ENCODE assay signal across 18 mouse cellular contexts in the genomic region with DNA sequence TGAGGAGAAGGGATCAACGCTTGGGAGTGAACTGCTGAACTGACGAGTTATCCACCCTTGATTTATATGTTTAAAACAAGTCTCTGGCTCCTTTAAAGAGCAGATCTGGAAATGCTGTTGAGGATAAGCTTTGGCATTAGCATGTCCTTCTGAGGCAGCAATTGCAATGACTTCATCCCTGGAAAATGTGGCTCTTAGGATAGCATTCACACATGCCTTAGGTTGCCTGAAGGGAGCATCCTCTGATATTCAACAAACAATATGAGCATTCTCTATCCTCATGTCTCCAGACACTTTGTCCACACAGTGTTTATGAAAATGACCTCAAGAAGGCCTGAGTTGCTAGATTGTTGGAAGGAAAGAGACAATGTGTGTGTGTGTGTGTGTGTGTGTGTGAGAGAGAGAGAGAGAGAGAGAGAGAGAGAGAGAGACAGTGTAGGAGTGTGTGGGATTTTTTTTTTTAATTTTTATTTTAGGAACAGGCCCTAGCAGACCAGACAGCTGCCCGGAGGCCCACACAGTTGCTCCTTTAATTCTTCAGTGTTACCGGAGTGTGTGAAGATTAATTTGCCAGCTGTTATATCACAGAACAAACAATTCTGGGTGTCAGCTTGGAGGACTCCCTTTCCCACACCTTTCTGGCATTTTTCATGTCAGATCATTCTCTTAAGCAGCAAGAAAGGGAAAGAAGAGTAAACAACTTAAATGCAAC.
DNase-seq lines count a peak whose midpoint lies in the region; ATAC-seq and TF ChIP-seq lines count a peak whose summit lies in the region.
"Had no signal": no experiment of that assay in that cellular context is flagged by ENCODE, and none has a peak within 500 bp of the region (broad histone marks: within the 10 kb centered on the region; RNA-seq: fewer than 3 reads in every experiment).

No protein-coding gene starts in this region.

- no peaks in the 10 kb centered on the region for H3K36me3 ChIP-seq in heart, embryonic 13.5 days
- no peaks in the 10 kb centered on the region for H3K36me3 ChIP-seq in kidney, postnatal 0 days (ENCODE audit: insufficient read depth, low read length)
- H3K36me3 ChIP-seq in myocyte (ENCODE audit: control insufficient read depth, insufficient read depth): no peaks in the 10 kb centered on the region

- peak overlapping the region; percentile 62 for H3K27ac ChIP-seq in heart, embryonic 13.5 days (replicated peaks)
- H3K27ac ChIP-seq in kidney, postnatal 0 days: no peak overlapping the region
- H3K27ac ChIP-seq in brown adipose tissue, adult 24 weeks (replicated peaks; ENCODE audit: low read depth, low read length): peak overlapping the region; percentile 60
- H3K27ac ChIP-seq: forebrain, embryonic 13.5 days; hindbrain, embryonic 14.5 days had no signal

- no peaks in the 10 kb centered on the region for H3K9me3 ChIP-seq in heart, embryonic 13.5 days
- H3K9me3 ChIP-seq in kidney, postnatal 0 days (replicated peaks; ENCODE audit: low read length): no peaks in the 10 kb centered on the region
- H3K9me3 ChIP-seq: forebrain, embryonic 13.5 days had no signal

- H3K4me2 ChIP-seq in heart, embryonic 13.5 days: no peak overlapping the region
- no peak overlapping the region for H3K4me2 ChIP-seq in kidney, postnatal 0 days (ENCODE audit: low read length)
- peak overlapping the region; percentile 42 for H3K4me2 ChIP-seq in myocyte (ENCODE audit: low read depth)
- H3K4me2 ChIP-seq: forebrain, embryonic 13.5 days; hindbrain, embryonic 14.5 days had no signal

- DNase-seq in heart, adult 18-20 months: no peak
- DNase-seq in kidney, postnatal 0 days (ENCODE audit: low spot score): peak; percentile 27
- DNase-seq in kidney, adult 11 months: no peak
- no peak for DNase-seq in layer of hippocampus, adult 8-10 months (ENCODE audit: low spot score in 2 of 2)
- DNase-seq: adrenal gland, postnatal 25 days; cerebellum, adult 8-10 months; kidney, adult 18-20 months; kidney, postnatal 36 days; liver; liver, postnatal 0 days; midbrain, embryonic 14.5 days; retina, postnatal 1 day; right cerebral cortex, postnatal 4 days had no signal

- no peak overlapping the region for H3K9ac ChIP-seq in heart, embryonic 13.5 days
- no peak overlapping the region for H3K9ac ChIP-seq in kidney, postnatal 0 days (ENCODE audit: low read depth, low read length)
- H3K9ac ChIP-seq: forebrain, embryonic 13.5 days; hindbrain, embryonic 14.5 days; liver, postnatal 0 days had no signal

- H3K4me1 ChIP-seq in heart, embryonic 13.5 days: 0 out of 2 replicates have a peak, but pooled peaks cover 5% of the 10 kb centered on the region
- H3K4me1 ChIP-seq in kidney, postnatal 0 days (replicated peaks; ENCODE audit: insufficient read depth, low read length): no peaks in the 10 kb centered on the region
- no peaks in the 10 kb centered on the region for H3K4me1 ChIP-seq in brown adipose tissue, adult 24 weeks (ENCODE audit: control insufficient read depth, insufficient read depth, insufficient read length, low read length)
- H3K4me1 ChIP-seq: forebrain, embryonic 13.5 days had no signal

- H3ac ChIP-seq in myocyte (ENCODE audit: control insufficient read depth, insufficient read length): no peak overlapping the region

- no peak overlapping the region for H3K4me3 ChIP-seq in heart, embryonic 13.5 days
- no peak overlapping the region for H3K4me3 ChIP-seq in kidney, postnatal 0 days (replicated peaks; ENCODE audit: low read depth, low read length)
- no peak overlapping the region for H3K4me3 ChIP-seq in brown adipose tissue, adult 24 weeks (ENCODE audit: insufficient read depth, low read depth, low read length)
- H3K4me3 ChIP-seq in myocyte: no peak overlapping the region
- H3K4me3 ChIP-seq: forebrain, embryonic 13.5 days had no signal

- no peaks in the 10 kb centered on the region for H3K27me3 ChIP-seq in heart, embryonic 13.5 days (replicated peaks)
- H3K27me3 ChIP-seq in kidney, postnatal 0 days (ENCODE audit: insufficient read depth, low read length): no peaks in the 10 kb centered on the region
- H3K27me3 ChIP-seq in myocyte (ENCODE audit: control insufficient read depth, insufficient read depth, insufficient read length): no peaks in the 10 kb centered on the region
- H3K27me3 ChIP-seq: forebrain, embryonic 13.5 days had no signal

- TF ChIP-seq POLR2A in myocyte (IDR thresholded peaks at IDR 0.05; ENCODE audit: insufficient read length, low read depth): no peak

- H3K79me2 ChIP-seq in myocyte (ENCODE audit: control insufficient read depth, insufficient read depth): no peaks in the 10 kb centered on the region

- WGBS in heart, embryonic 13.5 days: 28% methylated on average over 4 of the region's 4 CpGs
- whole genome bisulfite sequencing in kidney, postnatal 0 days: 51% methylated on average over 4 of the region's 4 CpGs

- no peak for ATAC-seq in heart, embryonic 13.5 days (ENCODE audit: extremely low read depth, insufficient number of reproducible peaks, low FRiP score, low TSS enrichment)
- ATAC-seq in kidney, postnatal 0 days (replicated peaks; ENCODE audit: low FRiP score, low read depth): no peak
- ATAC-seq: forebrain, embryonic 13.5 days; liver, postnatal 0 days had no signal

- TF ChIP-seq CTCF in kidney, postnatal 0 days (IDR thresholded peaks at IDR 0.05; ENCODE audit: low read depth): no peak

TF ChIP-seq in myocyte, 11 proteins besides CTCF, POLR2A, EP300 and RAD21:
- peak in 2 of 3 experiments; percentile 43 to 68 for TF ChIP-seq MYOG (IDR thresholded peaks at IDR 0.05; ENCODE audit: control insufficient read depth in 1 of 3, insufficient read depth in 1 of 3, insufficient read length in 2 of 3, low read depth in 2 of 3)
- TF ChIP-seq TCF3 (IDR thresholded peaks at IDR 0.05; ENCODE audit: insufficient read length, low read depth): no peak
- TF ChIP-seq E2F4 (IDR thresholded peaks at IDR 0.05; ENCODE audit: insufficient read depth): no peak
- TF ChIP-seq MYOD1 (IDR thresholded peaks at IDR 0.05; ENCODE audit: control insufficient read depth in 1 of 3, insufficient read length in 2 of 3, low read depth in 2 of 3): peak in 2 of 3 experiments; percentile 17 to 52
- TF ChIP-seq REST (IDR thresholded peaks at IDR 0.05; ENCODE audit: insufficient read depth, insufficient read length): no peak
- TF ChIP-seq TCF12 (IDR thresholded peaks at IDR 0.05; ENCODE audit: insufficient read depth, poor library complexity, severe bottlenecking): peak; percentile 69
